Mouse (Mus musculus): ENCODE results near the gene Trpm4.
A peak's percentile ranks its signal among the peaks of the same experiment; 100 is the strongest.

Gene Trpm4

GRCm38 (mm10) chr7:45353041-45353440, 19.5 kb upstream of the Trpm4 start:
- DNase-seq (ENCODE audit: low spot score in 2 of 2): no peak

GRCm38 (mm10) chr7:45346905-45347304, 13.3 kb upstream of the Trpm4 start:
- DNase-seq (ENCODE audit: low spot score in 2 of 2): no peak

- peak in 1 of 2 experiments; percentile 44 for DNase-seq (ENCODE audit: low spot score in 2 of 2)
Measured at GRCm38 (mm10) chr7:45343543-45343942, 10.0 kb upstream of the Trpm4 start.

- DNase-seq (ENCODE audit: low spot score in 2 of 2): no peak
Measured at GRCm38 (mm10) chr7:45342081-45342480, 8.5 kb upstream of the Trpm4 start.

- DNase-seq (ENCODE audit: low spot score in 2 of 2): peak; percentile 60 to 83
Measured at GRCm38 (mm10) chr7:45341303-45341702, 7.7 kb upstream of the Trpm4 start.

- no peak for DNase-seq (ENCODE audit: low spot score in 2 of 2)
Measured at GRCm38 (mm10) chr7:45340669-45341068, 7.1 kb upstream of the Trpm4 start.

- DNase-seq (ENCODE audit: low spot score in 2 of 2): no peak
Measured at GRCm38 (mm10) chr7:45340066-45340442, 6.5 kb upstream of the Trpm4 start.

GRCm38 (mm10) chr7:45339410-45340065, 6.0 kb upstream of the Trpm4 start:
- peak in 1 of 2 experiments; percentile 21 for DNase-seq (ENCODE audit: low spot score in 2 of 2)

GRCm38 (mm10) chr7:45338161-45338911, 4.8 kb upstream of the Trpm4 start:
- DNase-seq (ENCODE audit: low spot score in 2 of 2): peak; percentile 28 to 35

GRCm38 (mm10) chr7:45337469-45337868, 3.9 kb upstream of the Trpm4 start:
- DNase-seq (ENCODE audit: low spot score in 2 of 2): no peak

- no peak for DNase-seq (ENCODE audit: low spot score in 2 of 2)
Measured at GRCm38 (mm10) chr7:45336319-45336718, 2.7 kb upstream of the Trpm4 start.

GRCm38 (mm10) chr7:45335056-45335455, 1.5 kb upstream of the Trpm4 start, which contains the start of gene Hrc:
TSS of gene Hrc (plus strand) at chr7:45335290.
- no peak for DNase-seq (ENCODE audit: low spot score in 2 of 2)

- DNase-seq (ENCODE audit: low spot score in 2 of 2): no peak
Measured at GRCm38 (mm10) chr7:45334605-45335004, 1.0 kb upstream of the Trpm4 start.

- peak; percentile 53 for DNase-seq (ENCODE audit: low spot score in 2 of 2)
Measured at GRCm38 (mm10) chr7:45332685-45333425, 725 bp downstream of the Trpm4 start.

GRCm38 (mm10) chr7:45331502-45331901, 2.1 kb downstream of the Trpm4 start:
- DNase-seq (ENCODE audit: low spot score in 2 of 2): no peak

- no peak for DNase-seq (ENCODE audit: low spot score in 2 of 2)
Measured at GRCm38 (mm10) chr7:45328841-45329475, 4.6 kb downstream of the Trpm4 start.

GRCm38 (mm10) chr7:45325800-45326199, 7.8 kb downstream of the Trpm4 start:
- no peak for DNase-seq (ENCODE audit: low spot score in 2 of 2)

- no peak for DNase-seq (ENCODE audit: low spot score in 2 of 2)
Measured at GRCm38 (mm10) chr7:45323069-45323468, 10.5 kb downstream of the Trpm4 start.

GRCm38 (mm10) chr7:45322245-45322644, 11.3 kb downstream of the Trpm4 start:
- no peak for DNase-seq (ENCODE audit: low spot score in 2 of 2)

GRCm38 (mm10) chr7:45316536-45316935, 17.0 kb downstream of the Trpm4 start:
- DNase-seq (ENCODE audit: low spot score in 2 of 2): no peak

- no peak for DNase-seq (ENCODE audit: low spot score in 2 of 2)
Measured at GRCm38 (mm10) chr7:45315182-45315701, 18.3 kb downstream of the Trpm4 start.

GRCm38 (mm10) chr7:45313495-45313894, 20.1 kb downstream of the Trpm4 start:
- no peak for DNase-seq (ENCODE audit: low spot score in 2 of 2)

All from thymus, postnatal 10 days (tissue).